Mouse (Mus musculus) midbrain, postnatal 0 days (tissue): ENCODE measurements around the gene Yjefn3. TPM values are rescaled to one million over a fixed set of nuclear protein-coding genes. Genes with fewer than 3 reads are reported as not detected.

Experiments used
- ATAC-seq: fragments of 200-750 bp; cut with Nextera tagmentation; 2 replicates; pipeline ENCODE4 v1.8.0; 2017; ENCODE audit warnings: moderate number of reproducible peaks, mild to moderate bottlenecking, moderate TSS enrichment, moderate library complexity; ENCODE audit not compliant: low FRiP score
- DNase-seq: peaks from one replicate; pipeline ENCODE4 v3.0.0-alpha.2; 2015; ENCODE audit warnings: low spot score
- H3K27ac ChIP-seq: fragments of 300-500 bp; sonication (generic); 2 replicates; pipeline ENCODE4 v1.5.1; 2014; ENCODE audit warnings: low read depth, mild to moderate bottlenecking, low read length, mixed read lengths
- H3K27me3 ChIP-seq: fragments of 300-500 bp; sonication (generic); 2 replicates; pipeline ENCODE4 v1.6.1; 2014; ENCODE audit warnings: low read length, control low read depth, mixed read lengths; ENCODE audit not compliant: insufficient read depth
- H3K36me3 ChIP-seq: fragments of 300-500 bp; sonication (generic); 2 replicates; pipeline ENCODE4 v1.6.1; 2014; ENCODE audit warnings: low read length, control low read depth, mixed read lengths; ENCODE audit not compliant: insufficient read depth
- H3K4me1 ChIP-seq: fragments of 300-500 bp; sonication (generic); 2 replicates; pipeline ENCODE4 v1.6.1; 2014; ENCODE audit warnings: mild to moderate bottlenecking, control low read depth, antibody characterized with exemption, low read length, mixed read lengths; ENCODE audit not compliant: insufficient read depth
- H3K4me2 ChIP-seq: fragments of 300-500 bp; sonication (generic); 2 replicates; pipeline ENCODE4 v1.6.1; 2014; ENCODE audit warnings: low read depth, mild to moderate bottlenecking, low read length, mixed read lengths; ENCODE audit not compliant: poor library complexity, severe bottlenecking
- H3K4me3 ChIP-seq: fragments of 300-500 bp; sonication (generic); 2 replicates; pipeline ENCODE4 v1.5.1; 2014; ENCODE audit warnings: low read depth, mild to moderate bottlenecking, low read length, moderate library complexity
- H3K9ac ChIP-seq: fragments of 300-500 bp; sonication (generic); replicated peaks from 2 replicates; pipeline ENCODE4 v1.6.1; 2014; ENCODE audit warnings: mild to moderate bottlenecking, low read length, moderate library complexity, mixed read lengths; ENCODE audit not compliant: poor library complexity, severe bottlenecking
- H3K9me3 ChIP-seq: fragments of 300-500 bp; sonication (generic); 2 replicates; pipeline ENCODE4 v1.6.1; 2016; ENCODE audit warnings: low read length, control low read depth
- CTCF ChIP-seq: IDR thresholded peaks from 2 replicates; pipeline ENCODE4 v1.5.1; 2016; ENCODE audit warnings: antibody characterized with exemption, mild to moderate bottlenecking
- WGBS: fragments of 180-500 bp; shearing (Covaris S2); extraction: QIAGEN DNeasy Blood & Tissue Kit; methylation state at CpG from one replicate; pipeline ENCODE4 v1.1.7; 2014; 5-methylcytosine and 5-hydroxymethylcytosine counted together
- polyA plus RNA-seq: library from polyadenylated mRNA; unstranded; fragments of >200 nt; fragmentation: Nextera tagmentation; extraction: Ambion mirVana; gene quantifications from 2 replicates; pipeline ENCODE4 v1.2.1, GENCODE M21; 2015
- total RNA-seq: library from RNA; depleted of rRNA; stranded (reverse); fragments of >200 nt; gene quantifications from 2 replicates; pipeline ENCODE4 v1.2.3, GENCODE M21; 2014

Gene Yjefn3
- total and polyA plus RNA-seq, 2 experiments from 2014 or later: 8.0 to 13.4 TPM

DNA sequence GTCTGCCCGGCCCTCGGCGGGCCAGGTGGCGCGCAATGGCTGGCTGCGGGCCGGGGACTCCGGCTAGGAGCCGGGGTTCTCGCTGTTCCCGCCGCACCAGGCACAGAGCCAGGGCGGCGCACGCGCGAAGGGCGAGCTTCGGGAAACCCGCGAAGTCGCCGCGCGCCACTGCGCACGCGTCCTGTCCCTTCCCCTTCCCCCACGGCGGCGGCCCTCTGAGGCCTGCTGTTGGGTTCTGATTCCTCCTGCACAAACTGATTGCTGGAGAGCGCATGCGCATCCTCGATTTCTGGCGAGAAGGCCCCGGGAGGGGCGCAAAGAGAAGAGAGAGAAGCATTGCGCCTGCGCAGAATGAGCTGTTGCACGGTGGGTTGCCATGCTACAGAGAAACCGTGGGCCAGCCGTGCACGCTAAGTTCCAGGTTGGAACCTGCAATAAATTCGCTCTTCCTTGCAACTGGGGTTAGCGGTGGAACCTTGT, 591 bp upstream of the Yjefn3 start:
- Histone ChIP-seq H3K27me3 (no peaks in the 10 kb centered on the region), H3K9ac (peak overlapping the region; percentile 77), H3K4me1 (peaks cover 18% of the 10 kb centered on the region; the same call in 1 of the 2 replicates), H3K27ac (peak overlapping the region; percentile 90), H3K36me3 (no peaks in the 10 kb centered on the region), H3K9me3 (no peaks in the 10 kb centered on the region), H3K4me2 (peak overlapping the region; percentile 97), H3K4me3 (peak overlapping the region; percentile 72)
- no peak for TF ChIP-seq CTCF
- 0% methylated on average over 45 of the region's 45 CpGs for WGBS
- ATAC-seq (peak; percentile 90), DNase-seq (peak; percentile 100)

DNA sequence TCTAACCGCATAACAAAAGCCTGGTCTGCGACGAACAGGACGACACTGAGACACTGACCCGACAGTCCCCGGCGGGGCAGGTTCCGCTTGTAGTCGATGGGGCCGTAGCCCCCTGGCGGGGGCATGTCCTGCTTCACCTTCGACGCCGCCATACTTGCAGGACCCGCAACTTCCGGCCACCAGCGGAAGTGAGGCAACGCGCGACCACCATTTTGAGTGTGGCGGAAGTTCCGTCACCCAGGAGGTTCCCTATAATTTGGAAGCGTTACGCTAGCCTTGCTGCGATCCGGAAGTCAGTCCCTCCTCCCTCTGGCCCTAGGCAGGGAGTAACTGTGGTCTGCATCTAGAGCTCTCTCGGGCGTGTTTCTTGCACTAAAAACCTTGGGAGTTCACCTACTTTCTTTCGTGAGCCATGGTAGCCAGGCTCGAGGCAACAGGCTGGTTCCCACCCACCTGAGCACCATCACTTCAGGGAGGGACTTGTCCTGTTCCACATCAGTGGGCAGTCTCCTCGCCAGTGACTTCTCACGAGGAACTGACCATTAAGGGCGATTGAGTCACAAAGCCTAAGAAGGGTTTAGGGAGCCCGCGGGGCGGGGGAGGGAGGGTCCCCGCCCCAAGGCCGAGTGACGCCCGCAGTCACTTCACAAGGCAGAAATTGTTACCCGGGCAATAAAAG, 889 bp downstream of the Yjefn3 start:
- peak; percentile 74 for TF ChIP-seq CTCF
- no peaks in the 10 kb centered on the region for H3K36me3 ChIP-seq

DNA sequence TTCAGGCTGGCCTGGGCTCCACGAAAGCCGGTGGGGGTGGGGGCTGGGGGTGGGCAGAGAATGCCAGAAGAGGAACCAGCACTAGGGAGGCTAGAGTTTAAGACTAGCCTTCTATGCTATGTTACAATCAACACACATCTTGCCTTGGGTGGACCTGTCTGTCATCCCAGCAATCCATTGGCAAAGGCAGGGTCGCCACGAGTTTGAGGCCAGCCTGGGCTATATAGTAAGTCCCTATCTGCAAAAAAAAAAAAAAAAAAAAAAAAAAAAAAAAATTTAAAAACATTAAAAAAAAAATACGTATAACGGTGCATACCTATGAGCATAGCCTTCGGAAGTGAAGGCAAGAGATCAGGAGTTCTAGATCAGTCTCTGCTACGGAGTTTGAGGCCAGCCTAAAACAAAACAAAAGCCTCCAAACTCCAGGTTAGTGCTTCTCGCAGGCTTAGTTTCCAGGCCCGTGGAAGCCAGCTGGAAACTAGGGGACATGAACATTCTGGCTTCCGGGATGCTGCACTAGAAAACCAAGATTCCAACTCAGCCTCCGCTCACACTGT, 1.5 kb downstream of the Yjefn3 start:
- DNase-seq (no peak), ATAC-seq (no peak)
- no peak for TF ChIP-seq CTCF
- H3K9ac ChIP-seq: peak overlapping the region; percentile 83
- H3K4me1 ChIP-seq: peaks cover 18% of the 10 kb centered on the region; the same call in 1 of the 2 replicates
- peak overlapping the region; percentile 72 for H3K4me3 ChIP-seq
- H3K36me3 ChIP-seq: 0 out of 2 replicates have a peak, but pooled peaks cover 2% of the 10 kb centered on the region
- H3K27me3 ChIP-seq: no peaks in the 10 kb centered on the region
- H3K9me3 ChIP-seq: no peaks in the 10 kb centered on the region
- 20% methylated on average over 12 of the region's 12 CpGs for WGBS
- H3K27ac ChIP-seq: peak overlapping the region; percentile 90
- peak overlapping the region; percentile 97 for H3K4me2 ChIP-seq

More for the DNA sequence above, 889 bp downstream of the Yjefn3 start:
- Histone ChIP-seq H3K4me3 (peak overlapping the region; percentile 72), H3K9me3 (no peaks in the 10 kb centered on the region), H3K27me3 (no peaks in the 10 kb centered on the region), H3K4me1 (peaks cover 18% of the 10 kb centered on the region; the same call in 1 of the 2 replicates), H3K4me2 (peak overlapping the region; percentile 97), H3K27ac (peak overlapping the region; percentile 90), H3K9ac (peak overlapping the region; percentile 83)
- DNase-seq (peak; percentile 96), ATAC-seq (peak; percentile 71)
- WGBS: 2% methylated on average over 41 of the region's 41 CpGs

DNA sequence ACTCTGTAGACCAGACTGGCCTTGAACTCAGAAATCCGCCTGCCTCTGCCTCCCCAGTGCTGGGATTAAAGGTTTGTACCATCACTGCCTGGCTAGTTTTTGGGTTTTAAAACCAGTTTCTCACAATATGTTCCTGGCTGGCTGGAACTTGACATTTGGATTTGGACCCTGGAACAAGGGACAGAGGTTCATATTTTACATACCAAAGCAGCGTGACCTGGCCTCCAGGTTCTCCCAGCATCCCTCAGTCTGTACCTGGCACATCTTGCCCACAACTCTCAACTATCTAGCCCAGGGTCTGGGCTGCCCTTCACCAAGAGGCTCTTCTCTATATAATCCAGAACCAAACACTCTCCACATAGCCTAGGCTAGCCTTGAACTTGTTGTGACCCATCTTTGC, 2.6 kb downstream of the Yjefn3 start:
- Histone ChIP-seq H3K4me3 (no peak overlapping the region), H3K27ac (no peak overlapping the region), H3K9me3 (no peaks in the 10 kb centered on the region), H3K27me3 (no peaks in the 10 kb centered on the region), H3K4me2 (no peak overlapping the region), H3K4me1 (peaks cover 20% of the 10 kb centered on the region; the same call in 1 of the 2 replicates), H3K9ac (no peak overlapping the region), H3K36me3 (0 out of 2 replicates have a peak, but pooled peaks cover 2% of the 10 kb centered on the region)
- 90% methylated on average over 2 of the region's 2 CpGs for WGBS
- DNase-seq: no peak
- TF ChIP-seq CTCF: no peak
- ATAC-seq: no peak

DNA sequence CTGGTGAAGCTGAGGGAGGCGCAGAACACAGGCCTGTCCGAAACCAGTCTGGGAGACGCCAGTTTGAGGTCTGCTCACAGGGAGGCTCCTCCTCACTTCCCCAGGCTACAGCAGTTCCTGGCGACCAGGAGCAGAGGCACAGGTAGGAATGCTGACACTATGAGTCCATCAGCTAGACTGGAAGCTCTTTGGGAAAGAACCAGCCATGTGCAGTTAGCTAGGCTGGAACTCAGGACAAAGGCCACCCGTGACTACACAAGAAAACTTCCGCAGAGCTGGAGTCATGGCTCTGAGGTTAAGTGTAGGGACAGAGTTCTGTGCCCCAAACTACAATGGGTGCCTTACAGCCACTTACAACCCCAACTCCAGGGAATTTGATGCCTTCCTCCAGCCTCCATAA, 4.7 kb downstream of the Yjefn3 start:
- TF ChIP-seq CTCF: no peak
- H3K4me1 ChIP-seq: peaks cover 20% of the 10 kb centered on the region; the same call in 1 of the 2 replicates

More for the DNA sequence above, 4.7 kb downstream of the Yjefn3 start:
- no peak overlapping the region for H3K27ac ChIP-seq
- no peaks in the 10 kb centered on the region for H3K27me3 ChIP-seq
- 0 out of 2 replicates have a peak, but pooled peaks cover 2% of the 10 kb centered on the region for H3K36me3 ChIP-seq
- no peak overlapping the region for H3K4me2 ChIP-seq
- no peak overlapping the region for H3K9ac ChIP-seq
- DNase-seq: no peak
- ATAC-seq: no peak
- no peak overlapping the region for H3K4me3 ChIP-seq
- WGBS: 85% methylated on average over 6 of the region's 6 CpGs
- H3K9me3 ChIP-seq: no peaks in the 10 kb centered on the region
